Mouse (Mus musculus) frontal cortex, postnatal 14 days (tissue): ENCODE results near the gene Itm2c.

Experiments
- DNase-seq, 2 experiments: peaks; one replicate each; pipeline ENCODE4 v3.0.0; 2022; ENCODE audit warnings: low spot score in 2 of 2

Itm2c gene

DNA sequence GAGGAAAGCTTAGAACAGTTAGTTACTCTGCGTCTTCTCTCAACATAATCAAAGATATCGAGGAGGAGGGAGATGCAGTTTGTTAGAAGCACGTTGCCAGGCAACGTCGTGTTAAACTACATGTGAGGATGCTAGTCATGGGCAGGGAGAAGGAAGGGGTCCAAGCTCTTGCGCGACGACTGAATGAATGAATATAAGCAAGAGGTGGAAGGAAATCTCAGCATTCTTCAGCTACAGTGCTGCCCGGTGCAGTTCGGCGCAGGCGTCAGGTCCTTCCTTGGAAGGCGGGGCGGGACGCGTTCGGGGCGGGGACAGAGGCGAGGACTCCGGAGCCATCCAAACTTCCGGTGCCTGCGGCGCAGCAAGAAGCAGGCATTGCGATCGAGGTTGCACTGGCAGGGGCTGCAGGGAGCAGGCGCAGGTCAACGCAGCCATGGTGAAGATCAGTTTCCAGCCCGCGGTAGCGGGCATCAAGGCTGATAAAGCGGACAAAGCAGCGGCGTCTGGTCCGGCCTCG, at the start of gene Itm2c:
Gene Itm2c, plus strand, starts transcription at position 51 of the 517 bp plus-strand sequence.
- DNase-seq = peak; percentile 84 to 88

DNA sequence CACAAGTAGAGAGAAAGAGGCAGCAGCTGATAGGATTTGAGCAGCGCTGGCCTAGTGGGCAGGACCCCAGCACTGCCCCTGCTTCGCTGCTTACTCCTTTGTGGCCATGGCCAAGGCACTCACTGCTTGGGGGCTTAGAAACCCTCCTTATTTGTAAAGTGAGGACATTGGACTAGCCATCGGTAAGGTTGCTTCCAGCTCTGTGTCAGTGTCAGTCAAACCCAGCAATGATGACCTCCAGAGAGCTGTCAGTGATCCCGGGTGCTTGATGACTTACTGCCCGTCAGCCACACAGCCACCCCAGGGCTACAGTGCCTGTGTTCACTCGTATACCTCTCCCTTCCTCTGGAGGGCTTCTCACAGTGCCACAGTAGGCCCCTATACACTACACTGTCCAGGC, 49.1 kb upstream of the Itm2c start:
- DNase-seq = no peak

DNA sequence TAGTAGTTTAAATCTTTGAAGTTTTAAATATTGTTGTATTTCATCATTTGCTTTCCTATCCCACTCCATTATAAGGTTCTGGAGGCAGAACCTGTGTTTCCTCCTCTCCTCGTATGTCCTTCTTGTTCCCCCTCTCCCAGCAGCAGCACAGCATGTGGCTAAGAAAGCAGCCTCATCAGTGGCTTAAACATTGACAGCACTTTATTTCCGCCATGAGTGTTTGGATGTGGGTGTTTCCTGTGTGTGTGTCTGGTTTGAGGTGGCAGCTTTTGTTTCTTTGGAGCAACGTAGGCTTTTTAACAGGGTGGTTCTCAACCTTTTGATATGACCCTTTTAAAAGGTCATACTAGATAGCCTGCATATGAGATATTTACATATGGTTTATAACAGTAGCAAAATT, 48.6 kb upstream of the Itm2c start:
- no peak for DNase-seq

DNA sequence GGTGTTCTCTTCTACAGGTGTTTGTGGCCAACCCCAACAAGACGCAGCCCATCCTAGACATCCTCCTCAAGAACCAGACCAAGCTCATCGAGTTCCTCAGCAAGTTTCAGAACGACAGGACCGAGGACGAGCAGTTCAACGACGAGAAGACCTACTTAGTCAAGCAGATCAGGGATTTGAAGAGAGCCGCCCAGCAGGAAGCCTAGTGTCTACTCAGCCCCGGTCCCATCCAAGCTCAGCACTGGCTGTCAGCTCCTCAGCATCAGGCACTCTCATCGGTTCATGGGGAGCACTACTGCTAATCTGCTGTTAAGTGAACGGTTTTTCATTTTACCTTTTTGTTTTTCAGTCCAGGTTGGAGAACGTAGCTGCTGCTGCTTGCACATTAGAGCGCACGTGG, 45.1 kb upstream of the Itm2c start:
- DNase-seq = no peak

DNA sequence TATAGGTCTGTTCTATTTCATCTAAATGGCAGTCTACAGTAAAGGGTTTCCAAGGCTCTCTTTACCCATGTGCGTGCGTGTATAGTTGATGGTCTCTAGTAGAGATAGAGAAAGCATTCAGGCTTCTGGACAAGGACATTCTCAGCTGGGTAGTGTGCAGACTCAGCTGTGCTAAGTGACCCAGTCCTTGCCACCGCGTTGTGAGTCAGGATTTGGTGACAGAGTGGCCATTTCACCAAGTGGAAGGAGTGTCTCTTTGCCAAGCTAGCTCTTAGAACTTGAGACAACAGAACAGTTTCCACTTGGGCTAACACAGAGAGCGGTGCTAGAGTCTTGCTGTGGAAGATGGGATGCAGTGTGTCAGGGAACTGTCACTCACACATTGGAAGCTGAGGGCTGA, 43.2 kb upstream of the Itm2c start:
- no peak for DNase-seq

DNA sequence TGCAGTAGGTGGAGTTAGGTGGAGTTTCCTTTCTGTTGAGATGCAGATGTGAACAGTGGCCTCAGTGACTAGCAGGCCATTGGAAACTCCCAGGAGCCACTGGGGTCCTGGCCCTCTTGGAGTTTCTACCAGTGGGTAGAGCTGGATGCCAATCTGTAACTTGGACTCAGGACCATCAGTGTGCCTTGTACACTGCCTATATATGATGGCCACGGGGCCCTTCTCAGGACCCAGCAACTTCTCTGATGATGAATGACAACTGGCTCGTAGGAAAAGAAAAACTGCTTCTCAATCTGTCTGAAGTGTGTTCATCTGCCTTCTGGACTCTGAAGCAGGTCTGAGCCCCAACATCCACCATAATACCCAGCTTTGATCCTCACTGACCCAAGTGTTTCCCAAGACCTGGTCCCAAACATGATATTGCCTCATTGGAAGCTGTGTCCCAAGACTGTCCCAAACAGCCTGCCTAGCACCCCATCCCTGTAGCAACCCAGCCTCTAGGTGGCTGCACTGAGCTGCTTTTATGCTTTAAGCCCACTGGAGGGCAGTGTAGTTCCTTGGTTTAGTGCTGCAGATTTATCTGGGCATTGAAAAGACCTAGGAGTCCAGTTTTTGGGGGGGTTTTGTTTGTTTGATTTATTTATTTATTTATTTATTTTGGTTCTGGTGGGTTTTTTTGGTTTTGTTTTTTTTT, 40.9 kb upstream of the Itm2c start:
- DNase-seq = peak; percentile 57 to 70

DNA sequence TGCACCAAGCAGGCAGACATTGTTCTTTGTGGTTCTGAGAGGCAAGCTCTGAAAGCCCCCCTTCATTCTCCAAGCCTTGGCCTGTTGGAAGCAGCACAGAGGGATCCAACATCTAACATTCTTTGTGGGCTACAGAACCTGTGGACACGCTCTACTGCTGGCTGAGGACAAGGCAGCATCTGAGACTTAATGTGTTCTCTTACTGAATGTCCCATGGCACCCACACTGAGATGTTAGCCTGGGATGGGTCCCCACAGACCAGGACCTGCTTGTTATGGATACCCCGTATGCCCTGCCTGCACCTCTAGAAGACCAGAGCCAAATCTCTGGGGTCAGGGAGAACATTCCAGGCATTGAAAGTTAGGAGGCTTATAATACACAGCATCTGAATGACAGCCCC, 40.2 kb upstream of the Itm2c start:
- no peak for DNase-seq

DNA sequence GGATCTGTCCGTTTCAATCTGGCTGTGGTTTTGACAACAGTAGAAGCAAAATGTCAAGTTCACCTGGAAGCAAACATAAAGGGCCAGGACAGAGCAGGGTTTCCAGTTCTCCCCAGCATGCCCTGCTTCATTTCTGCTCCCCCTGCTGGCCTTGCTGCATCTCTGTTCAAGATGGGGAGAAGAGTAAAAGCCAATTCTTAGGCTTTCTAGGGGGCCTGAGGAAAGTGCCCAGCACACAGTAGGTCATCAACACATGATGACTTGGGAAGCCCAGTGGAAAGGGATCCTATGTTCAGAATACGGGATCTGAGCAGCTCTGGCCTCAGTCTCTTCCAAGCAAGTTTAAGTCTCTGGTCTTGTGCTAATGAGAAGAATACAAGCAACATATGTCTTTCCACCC, 39.6 kb upstream of the Itm2c start:
- DNase-seq = no peak

DNA sequence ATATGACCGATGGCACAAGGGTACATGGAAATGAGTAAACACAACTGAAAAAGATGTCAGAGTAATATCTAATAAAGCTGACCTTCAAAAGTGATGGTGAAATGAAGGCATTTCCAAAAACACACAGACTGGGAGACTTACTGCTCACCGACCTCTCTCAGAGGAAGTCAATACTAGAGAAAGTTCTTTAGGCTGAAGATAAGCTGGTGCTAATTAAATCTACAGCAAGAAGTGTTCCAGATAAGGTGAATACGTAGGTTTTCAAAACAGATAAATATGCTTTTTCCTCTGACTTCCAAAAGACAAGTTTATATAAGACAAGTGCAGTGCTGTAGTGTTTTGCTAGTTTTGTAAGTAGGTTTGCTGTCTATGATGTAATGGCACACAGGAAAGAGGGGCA, 37.8 kb upstream of the Itm2c start:
- DNase-seq = no peak

DNA sequence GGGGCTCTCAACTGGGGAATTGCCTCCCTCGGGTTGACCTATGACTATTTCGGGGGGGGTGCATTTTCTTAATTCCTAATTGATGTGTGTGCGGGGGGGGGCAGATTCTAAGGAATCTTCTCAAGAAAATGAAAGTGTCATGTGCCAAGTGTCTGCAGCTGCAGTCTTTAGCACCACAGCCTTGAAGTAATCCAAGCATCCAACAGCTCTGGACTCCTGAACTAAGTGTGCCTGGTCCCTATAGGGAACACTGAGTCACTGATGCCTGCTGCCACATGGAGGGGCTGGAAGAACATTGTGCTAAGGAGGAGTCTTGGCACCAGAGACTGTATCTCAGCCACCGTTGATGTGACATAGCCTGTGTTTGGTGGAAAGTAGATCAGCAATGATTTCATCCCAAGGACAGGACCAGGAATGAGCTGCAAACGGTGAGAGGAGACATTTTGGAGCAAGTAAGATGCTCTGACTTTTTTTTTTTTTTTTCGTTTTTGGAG, 36.8 kb upstream of the Itm2c start:
- no peak for DNase-seq

DNA sequence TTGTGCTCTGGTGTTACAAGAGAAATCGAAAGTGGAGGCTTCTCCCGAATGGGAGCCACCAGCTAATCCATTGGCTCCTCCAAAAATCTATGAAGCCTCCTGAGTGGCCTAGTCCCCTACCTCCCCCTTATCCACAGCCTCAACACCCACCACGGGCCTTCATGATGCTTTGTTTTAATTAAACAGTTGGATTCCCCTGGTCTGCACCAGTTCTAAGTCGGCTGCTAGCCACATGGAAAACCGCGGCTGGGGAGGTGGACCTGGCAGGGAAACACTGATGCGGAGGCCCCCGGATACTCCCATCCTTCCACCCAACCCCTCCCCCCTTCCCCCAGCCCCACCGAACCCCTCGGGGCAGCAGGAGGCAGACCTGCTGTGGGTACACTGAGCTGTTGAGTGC, 29.7 kb upstream of the Itm2c start:
- DNase-seq = no peak

DNA sequence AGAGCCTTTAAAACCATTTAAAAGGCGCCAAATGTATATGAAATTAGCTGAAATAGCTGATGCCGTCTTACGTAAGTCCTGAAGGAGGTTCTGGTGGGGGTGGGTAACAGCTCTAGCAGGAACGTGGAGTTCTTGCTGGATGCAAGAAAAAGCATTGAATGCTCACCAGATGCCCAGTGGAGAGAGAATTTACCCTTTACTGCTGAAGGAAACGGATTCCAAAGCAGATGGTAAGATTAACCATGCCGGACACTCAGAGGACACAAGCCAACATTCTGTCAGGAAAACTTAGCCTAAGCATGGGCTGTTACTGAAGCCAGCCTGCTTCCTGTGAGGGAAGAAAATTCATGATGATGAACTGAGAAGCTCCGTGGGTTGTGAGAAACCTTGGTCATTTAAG, 24.1 kb upstream of the Itm2c start:
- DNase-seq = peak; percentile 20 to 21

DNA sequence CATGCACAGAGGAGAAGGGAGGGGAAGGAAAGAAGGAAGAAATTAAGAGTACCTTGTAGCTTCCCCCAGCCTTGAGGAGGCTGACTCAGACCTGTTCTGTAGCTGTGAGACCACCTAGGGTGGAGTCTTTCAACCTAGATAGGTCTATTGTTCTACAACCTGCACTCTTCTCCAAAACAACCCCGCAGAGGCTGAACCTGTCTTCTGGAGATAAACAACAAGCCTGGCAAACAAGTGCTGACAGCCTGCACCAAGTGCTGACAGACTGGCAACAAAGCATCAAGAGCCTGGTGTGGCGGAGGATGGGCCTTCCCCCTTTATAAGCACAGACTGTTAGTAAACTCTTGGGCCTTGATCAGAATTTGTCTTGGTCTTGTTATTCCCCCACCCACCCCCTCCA, 23.5 kb upstream of the Itm2c start:
- DNase-seq = no peak

DNA sequence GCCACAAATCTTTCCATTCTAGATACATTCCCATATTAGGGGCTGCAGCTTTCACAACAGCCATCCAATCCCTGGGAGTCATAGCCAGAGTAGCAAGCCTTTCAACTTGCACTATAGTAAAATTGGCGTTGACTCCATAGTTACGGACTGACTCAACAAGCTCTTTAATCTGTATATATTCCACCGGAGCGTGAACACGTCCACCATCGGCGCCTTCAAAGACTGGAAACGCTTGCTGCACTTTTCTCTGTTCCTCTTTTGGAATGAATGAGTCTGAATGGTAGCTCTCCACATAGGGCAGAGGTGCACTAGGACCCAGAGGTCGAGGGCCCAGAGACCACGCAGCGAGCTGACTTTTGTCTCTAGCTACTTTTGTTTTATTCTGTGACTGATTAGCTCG, 12.1 kb upstream of the Itm2c start:
- DNase-seq = no peak

DNA sequence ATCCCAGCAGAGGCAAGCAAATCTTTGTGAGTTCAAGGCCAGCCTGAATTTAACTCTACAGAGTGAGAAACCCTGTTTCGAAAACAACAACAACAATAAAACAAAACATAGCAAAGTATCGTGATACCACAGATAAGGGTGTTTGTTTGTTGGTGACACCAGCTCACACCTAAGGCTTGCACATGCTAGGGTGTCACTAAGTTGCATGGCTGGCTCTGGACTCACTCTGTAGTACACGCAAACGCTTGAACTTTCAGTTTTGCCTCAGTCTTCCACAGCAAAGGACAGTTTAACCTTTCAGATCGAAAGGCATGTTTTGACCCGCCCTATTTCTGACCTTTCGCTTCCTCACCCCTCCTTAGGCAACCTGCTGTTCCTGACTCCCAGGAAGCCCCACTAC, 6.9 kb upstream of the Itm2c start:
- no peak for DNase-seq

DNA sequence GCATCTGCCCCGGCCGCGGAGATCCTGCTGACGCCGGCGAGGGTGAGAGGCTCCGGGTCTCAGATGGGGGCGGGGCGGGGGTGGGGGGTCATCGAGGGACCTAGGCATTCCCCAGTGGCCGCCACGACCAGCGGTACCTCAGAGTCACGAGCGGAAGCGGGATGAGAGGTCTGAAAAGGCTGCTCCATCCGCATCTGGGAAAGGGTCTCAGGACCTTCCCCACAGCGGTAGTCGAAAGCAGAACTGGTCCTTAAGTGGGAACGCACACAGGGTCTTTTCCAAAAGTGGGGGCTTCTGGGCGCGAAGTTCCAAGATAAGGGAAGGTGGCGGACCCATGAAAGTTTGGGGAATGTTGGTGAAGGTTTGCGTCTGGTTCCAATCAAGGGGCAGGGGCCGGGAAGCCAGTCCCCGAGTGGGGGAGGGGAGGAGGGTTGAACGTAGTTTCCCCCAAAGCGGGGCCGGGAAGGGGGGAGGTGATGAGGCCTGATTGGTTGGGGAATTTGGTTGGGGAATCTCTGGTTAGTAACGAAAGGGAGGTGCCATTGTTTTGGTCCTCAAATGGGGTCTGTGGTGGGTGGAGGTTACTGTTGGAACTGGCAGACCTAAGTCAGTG, 773 bp downstream of the Itm2c start:
- DNase-seq = peak in 1 of 2 experiments; percentile 59

DNA sequence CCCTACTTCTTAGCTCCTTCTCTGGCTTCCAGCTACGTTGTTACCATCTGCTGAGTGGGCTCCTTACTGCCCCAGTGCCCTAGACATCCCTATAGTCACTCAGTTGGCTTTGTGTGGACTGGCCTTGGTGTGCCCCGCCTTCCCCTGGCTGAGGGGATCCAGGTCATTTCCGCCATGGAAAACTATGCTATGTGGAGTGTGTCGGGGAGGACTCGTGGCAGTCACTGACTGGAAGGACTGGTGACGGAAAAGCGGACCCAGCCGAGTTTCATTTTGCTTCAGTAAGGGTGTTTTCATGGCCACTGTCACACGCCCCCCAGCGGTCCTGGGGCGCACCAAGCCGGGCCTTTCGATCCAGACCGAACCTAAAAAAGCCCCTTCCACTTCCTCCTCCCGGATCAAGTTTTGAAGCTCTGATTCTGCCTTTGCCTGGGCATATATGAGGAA, 1.3 kb downstream of the Itm2c start:
- DNase-seq = peak in 1 of 2 experiments; percentile 60

DNA sequence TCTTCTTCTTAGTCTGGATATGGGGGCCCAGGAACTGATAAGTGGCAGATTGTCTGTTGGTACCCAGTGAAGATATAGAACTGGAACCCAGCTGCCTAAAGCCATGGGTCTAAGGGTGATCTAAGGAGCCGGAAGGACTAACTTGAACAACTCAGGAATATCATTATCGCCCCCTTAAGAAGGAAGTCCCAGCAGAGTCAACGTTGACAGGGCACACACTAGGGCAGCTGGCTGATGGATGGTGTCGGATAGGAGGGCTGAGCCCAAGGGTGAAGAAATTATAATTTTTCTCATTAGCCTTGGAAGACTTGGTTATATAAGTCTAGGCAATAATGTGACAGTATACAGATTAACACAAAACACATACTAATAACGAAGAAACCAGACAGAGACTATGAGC, 2.0 kb downstream of the Itm2c start:
- DNase-seq = no peak

DNA sequence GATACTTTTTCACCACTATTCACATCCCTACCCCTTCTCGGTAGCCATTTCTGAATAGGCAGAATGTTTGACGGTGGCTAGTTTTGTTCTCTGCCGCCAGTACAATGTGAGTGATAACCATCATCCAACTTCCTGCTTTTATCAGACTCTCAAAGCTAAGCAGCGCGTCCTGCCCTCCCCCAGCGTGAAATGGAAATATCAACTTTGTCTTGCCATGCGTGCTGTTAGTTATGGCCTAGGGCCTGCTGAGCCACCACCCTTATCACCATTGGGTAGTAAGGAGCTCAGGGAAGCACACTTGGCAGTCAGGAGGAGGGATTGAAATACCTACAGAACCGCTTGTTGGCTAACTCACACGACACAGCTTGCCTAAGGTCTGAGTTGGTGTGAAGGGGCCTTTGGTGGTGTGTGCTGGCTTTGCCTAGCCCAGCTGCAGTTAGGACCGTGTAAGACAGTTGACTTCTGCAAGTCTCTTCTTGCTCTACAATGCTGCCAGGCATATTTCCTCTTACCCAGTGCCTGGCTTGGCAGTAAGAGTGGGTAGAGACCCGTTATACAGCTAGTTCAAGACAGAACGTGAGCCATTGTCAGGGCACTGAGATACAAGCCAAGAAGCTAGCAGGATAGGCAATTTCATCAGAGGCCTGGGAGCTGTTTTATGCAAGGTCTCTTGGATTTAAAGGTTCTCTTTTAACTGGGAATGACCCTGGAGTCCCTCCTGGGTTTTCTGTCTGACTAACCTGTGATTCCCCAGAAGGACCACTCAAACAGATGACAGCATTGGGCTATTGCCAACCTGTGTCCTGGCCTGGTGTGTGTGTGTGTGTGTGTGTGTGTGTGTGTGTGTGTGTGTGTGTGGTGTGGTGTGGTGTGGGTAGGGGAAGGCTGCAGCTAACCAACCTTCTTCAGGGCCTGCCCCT, 3.0 kb downstream of the Itm2c start:
- no peak for DNase-seq

DNA sequence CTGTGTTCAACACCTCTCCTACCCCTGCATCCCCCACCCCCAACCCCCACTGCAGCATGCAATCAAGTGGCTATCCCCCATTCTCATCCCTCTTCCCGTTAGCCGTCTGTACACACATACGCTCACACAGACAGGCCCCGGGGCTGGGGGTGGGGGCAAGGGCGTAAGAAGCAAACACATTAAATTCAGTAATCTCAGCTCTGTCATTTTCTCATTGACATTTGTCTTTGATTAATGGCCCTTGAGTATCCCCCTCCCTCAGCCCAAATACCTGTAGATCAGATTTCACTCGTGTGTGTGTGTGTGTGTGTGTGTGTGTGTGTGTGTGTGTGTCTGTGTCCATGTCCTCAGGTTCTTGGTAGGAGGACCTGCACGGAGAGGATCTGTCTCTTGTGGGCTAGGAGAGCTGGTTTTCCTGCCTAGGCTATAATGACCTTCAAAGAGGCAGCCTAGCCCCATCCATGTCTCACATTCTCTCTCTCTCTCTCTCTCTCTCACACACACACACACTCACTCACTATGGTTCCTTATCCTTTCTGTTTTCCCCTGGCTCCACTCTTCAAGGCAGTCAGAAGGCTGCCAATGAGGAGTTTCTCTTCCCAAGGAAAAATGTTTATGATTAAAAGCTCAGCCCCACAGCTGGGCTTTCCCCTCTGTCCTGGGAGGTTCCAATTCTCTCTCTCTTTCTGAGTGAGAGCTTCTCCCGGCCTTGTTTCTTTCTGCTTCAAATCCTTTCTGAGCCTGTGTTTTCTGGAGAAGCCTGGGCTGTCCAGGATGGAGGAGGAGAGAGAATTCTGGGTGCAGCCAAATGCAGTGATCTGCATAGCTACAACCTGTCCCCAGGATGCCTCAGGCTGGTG, 4.0 kb downstream of the Itm2c start:
- no peak for DNase-seq

DNA sequence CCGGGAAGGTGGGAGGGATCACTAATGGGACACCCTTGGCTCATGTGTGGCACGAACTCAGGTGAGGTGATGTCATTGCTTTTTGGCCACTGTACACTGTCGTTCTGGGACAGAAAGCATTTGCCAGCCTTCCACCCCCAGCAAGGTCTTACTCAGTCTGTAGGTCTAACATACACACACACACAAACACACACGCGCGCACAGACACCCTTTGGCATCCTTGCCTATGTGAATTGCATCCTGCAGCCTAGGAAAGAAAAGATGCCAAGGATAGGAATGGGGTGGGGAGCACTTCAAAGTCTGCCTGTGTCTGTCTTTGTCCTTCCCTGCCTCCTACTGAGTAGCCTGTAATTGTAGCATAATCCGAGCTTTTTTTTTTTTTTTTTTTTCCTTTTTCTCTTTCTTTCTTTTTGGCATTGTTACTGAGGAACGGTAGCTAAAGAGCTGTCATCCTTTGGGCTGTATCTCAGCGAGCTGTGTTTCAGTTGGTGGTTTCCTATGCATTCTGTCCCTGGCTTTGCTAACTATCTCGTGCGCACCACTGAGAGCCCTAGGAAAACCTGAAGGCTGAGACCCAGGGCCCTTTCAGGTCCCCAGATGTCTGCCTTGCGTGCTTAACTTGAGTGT, 4.8 kb downstream of the Itm2c start:
- no peak for DNase-seq
